Mouse (Mus musculus): ENCODE measurements around the gene Celf2. TPM values are rescaled to one million over a fixed set of nuclear protein-coding genes. Genes with fewer than 3 reads are reported as not detected.

Gene Celf2
- polyA plus RNA-seq, 1 experiment from 2014 or later = 63.2 TPM

GRCm38 (mm10) chr2:6903251-6903763, 606.1 kb downstream of the Celf2 start:
- no peak overlapping the region for H3K4me3 ChIP-seq
- no peak overlapping the region for H3K4me2 ChIP-seq
- H3K36me3 ChIP-seq = no peaks in the 10 kb centered on the region
- no peaks in the 10 kb centered on the region for H3K27me3 ChIP-seq
- H3K9me3 ChIP-seq (replicated peaks) = no peaks in the 10 kb centered on the region
- no peak for ATAC-seq (replicated peaks; ENCODE audit: insufficient number of reproducible peaks, insufficient read depth, low FRiP score, low read depth)
- 78% methylated on average over 4 of the region's 4 CpGs for WGBS
- no peak overlapping the region for H3K9ac ChIP-seq
- no peak overlapping the region for H3K27ac ChIP-seq
- H3K4me1 ChIP-seq (replicated peaks) = peaks cover 3% of the 10 kb centered on the region; the same call in 1 of the 2 replicates

DNA sequence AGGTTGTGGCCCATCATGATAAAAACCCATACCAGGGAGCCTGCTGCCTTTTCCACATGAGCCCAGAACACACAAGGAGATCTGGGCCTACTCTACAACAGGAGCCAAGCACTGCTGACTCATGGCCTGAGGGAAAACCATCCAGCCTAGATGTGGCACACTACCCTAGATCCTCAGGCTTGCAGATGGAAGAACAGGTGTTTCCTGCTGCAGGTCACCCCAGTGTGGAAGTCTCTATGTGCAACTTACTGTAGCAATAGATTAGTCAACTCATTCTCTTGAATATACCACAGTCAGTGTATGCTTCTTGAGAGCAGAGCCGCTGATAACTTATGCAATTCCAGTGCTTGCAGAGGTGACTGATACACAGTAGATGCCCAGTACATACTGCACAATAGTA, 612.5 kb downstream of the Celf2 start:
- 81% methylated on average over 1 of the region's 1 CpGs for WGBS
- Histone ChIP-seq H3K9me3 (replicated peaks) (no peaks in the 10 kb centered on the region), H3K4me1 (replicated peaks) (0 out of 2 replicates have a peak, but pooled peaks cover 3% of the 10 kb centered on the region), H3K27me3 (no peaks in the 10 kb centered on the region), H3K9ac (no peak overlapping the region), H3K4me3 (no peak overlapping the region), H3K4me2 (no peak overlapping the region), H3K36me3 (no peaks in the 10 kb centered on the region), H3K27ac (no peak overlapping the region)
- no peak for ATAC-seq (replicated peaks; ENCODE audit: insufficient number of reproducible peaks, insufficient read depth, low FRiP score, low read depth)

GRCm38 (mm10) chr2:6893597-6893996, 615.8 kb downstream of the Celf2 start:
- H3K4me3 ChIP-seq = no peak overlapping the region
- no peaks in the 10 kb centered on the region for H3K9me3 ChIP-seq (replicated peaks)
- ATAC-seq (replicated peaks; ENCODE audit: insufficient number of reproducible peaks, insufficient read depth, low FRiP score, low read depth) = no peak
- no peaks in the 10 kb centered on the region for H3K27me3 ChIP-seq
- 0 out of 2 replicates have a peak, but pooled peaks cover 1% of the 10 kb centered on the region for H3K4me1 ChIP-seq (replicated peaks)
- H3K36me3 ChIP-seq = no peaks in the 10 kb centered on the region
- no peak overlapping the region for H3K4me2 ChIP-seq
- WGBS = 52% methylated on average over 2 of the region's 2 CpGs
- H3K27ac ChIP-seq = no peak overlapping the region
- no peak overlapping the region for H3K9ac ChIP-seq

DNA sequence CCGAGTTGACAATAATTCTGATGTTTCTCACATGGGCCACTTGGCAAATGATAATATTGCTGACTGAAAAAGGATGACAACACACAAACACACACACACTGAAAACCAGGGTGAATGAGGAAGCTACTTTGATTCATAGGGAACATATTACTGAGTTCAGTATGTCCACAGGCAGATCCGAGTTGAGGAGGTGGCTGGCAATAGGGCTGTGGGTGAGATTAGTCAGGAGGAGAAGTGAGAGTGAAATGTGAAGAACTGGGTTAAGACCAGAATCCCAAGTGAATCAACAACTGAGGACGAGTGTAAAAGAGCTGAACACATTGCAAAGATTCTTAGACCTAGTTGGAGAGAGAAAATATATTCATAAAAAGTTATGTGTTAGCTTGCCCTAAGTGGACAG, 616.3 kb downstream of the Celf2 start:
- Histone ChIP-seq H3K27ac (no peak overlapping the region), H3K9me3 (replicated peaks) (no peaks in the 10 kb centered on the region), H3K4me2 (no peak overlapping the region), H3K9ac (no peak overlapping the region), H3K4me1 (replicated peaks) (no peaks in the 10 kb centered on the region), H3K36me3 (no peaks in the 10 kb centered on the region), H3K4me3 (no peak overlapping the region), H3K27me3 (no peaks in the 10 kb centered on the region)
- WGBS = 57% methylated on average over 3 of the region's 3 CpGs
- ATAC-seq (replicated peaks; ENCODE audit: insufficient number of reproducible peaks, insufficient read depth, low FRiP score, low read depth) = no peak

GRCm38 (mm10) chr2:6884796-6885711, 624.3 kb downstream of the Celf2 start:
- no peaks in the 10 kb centered on the region for H3K9me3 ChIP-seq (replicated peaks)
- no peak for ATAC-seq (replicated peaks; ENCODE audit: insufficient number of reproducible peaks, insufficient read depth, low FRiP score, low read depth)
- no peak overlapping the region for H3K4me3 ChIP-seq
- H3K36me3 ChIP-seq = no peaks in the 10 kb centered on the region
- no peaks in the 10 kb centered on the region for H3K27me3 ChIP-seq
- H3K27ac ChIP-seq = no peak overlapping the region
- H3K4me2 ChIP-seq = no peak overlapping the region
- WGBS = 72% methylated on average over 8 of the region's 8 CpGs
- 0 out of 2 replicates have a peak, but pooled peaks cover 3% of the 10 kb centered on the region for H3K4me1 ChIP-seq (replicated peaks)
- no peak overlapping the region for H3K9ac ChIP-seq

DNA sequence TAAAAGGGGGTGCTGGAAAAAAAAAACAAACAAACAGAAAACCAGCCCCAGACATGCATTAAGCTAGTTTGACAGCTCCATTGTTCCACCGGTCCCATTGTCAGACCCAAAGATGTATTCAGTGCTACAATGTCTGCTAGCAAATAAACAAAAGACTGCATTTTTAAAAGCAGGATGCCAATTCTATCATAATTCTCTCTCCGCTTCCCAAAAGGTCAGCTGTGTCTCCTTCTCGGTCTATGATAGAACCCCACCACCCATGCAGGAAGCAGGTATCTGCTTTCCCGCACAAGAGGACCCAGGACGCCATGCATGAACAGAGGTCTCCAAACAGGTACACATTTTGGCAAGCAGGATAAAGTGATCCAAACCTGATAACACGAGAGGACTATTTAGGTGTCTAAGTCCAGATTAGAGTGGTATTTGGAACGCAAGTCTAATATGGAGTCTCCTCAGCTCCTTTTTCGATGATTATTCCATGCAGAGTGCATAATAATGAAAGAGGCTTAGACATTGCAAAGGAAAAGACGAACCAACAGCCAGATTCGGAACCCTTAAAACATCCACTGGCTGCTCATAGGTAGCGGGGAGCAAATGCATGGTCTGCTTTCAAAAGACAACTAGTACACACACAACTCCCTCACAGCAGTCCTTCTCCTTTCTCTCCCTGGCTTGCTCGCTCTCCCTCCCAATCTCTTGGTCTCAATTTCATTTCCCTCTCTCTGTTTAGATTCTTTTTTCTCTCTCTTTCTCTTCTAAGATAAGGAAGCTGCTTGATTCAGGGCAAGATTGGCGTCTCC, 625.2 kb downstream of the Celf2 start:
- Histone ChIP-seq H3K4me2 (no peak overlapping the region), H3K36me3 (no peaks in the 10 kb centered on the region), H3K27me3 (no peaks in the 10 kb centered on the region), H3K9me3 (replicated peaks) (no peaks in the 10 kb centered on the region), H3K4me3 (no peak overlapping the region), H3K4me1 (replicated peaks) (0 out of 2 replicates have a peak, but pooled peaks cover 3% of the 10 kb centered on the region), H3K27ac (no peak overlapping the region), H3K9ac (no peak overlapping the region)
- WGBS = 76% methylated on average over 13 of the region's 13 CpGs
- ATAC-seq (replicated peaks; ENCODE audit: insufficient number of reproducible peaks, insufficient read depth, low FRiP score, low read depth) = no peak

DNA sequence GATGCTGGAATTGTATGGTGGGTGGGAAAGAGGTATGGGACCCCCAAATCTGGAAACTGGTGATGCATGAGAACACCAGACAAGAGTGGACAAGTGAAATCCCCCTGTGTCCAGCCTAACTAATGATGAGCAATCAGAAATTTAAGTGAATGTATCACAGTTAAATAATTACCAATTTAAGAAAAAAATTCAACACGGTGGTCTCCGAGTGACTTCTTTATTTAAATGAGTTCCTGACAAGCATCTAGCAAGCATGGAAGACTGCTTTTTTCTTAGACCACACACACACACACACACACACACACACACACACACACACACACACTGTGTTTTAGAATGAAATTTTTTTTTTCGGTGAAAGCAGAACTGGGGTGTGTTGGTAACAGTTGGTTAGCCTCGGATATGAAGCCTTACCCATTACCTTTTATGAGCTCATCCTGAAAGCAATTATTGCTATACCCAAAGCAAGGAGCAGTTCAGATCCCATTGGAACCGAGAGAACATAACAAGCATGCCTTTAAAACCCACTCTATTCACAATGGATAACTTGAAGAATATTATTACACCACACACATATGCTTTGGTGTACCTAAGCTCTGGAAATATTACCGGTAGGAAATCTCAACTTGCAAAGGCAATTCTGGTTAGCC, 627.0 kb downstream of the Celf2 start:
- Histone ChIP-seq H3K9me3 (replicated peaks) (no peaks in the 10 kb centered on the region), H3K27ac (no peak overlapping the region), H3K27me3 (no peaks in the 10 kb centered on the region), H3K36me3 (no peaks in the 10 kb centered on the region), H3K4me2 (no peak overlapping the region), H3K9ac (no peak overlapping the region), H3K4me3 (no peak overlapping the region), H3K4me1 (replicated peaks) (0 out of 2 replicates have a peak, but pooled peaks cover 3% of the 10 kb centered on the region)
- 85% methylated on average over 6 of the region's 6 CpGs for WGBS
- ATAC-seq (replicated peaks; ENCODE audit: insufficient number of reproducible peaks, insufficient read depth, low FRiP score, low read depth) = no peak

DNA sequence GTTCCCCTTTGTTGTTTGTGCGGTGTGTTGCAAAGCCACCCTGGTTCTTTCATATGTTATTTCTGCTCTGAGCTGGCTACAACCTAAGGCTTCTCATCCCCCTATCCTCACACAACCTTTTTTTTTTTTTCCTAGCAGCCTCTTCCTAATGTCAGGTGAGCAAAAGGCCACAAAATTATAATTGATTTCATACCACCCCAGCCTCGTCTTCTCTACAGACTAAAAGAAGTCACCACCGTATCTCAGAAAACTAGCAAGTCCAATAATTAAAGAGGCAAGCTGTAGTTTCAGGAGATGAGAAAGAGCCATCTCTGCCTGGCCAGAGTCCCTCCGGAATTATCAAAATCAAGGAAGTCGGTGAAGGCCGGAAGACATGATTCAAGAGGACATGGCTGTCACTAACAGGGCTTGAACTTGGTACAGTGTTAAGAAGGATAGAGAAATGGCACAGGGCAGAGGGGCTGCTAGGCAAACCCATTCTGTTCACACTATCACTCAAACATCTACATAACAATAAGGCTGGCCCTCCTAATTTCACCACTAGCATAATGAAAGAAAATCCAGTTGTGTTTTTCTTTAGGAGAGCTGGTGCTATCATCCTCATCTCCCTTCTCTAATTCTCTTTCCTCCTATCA, 628.3 kb downstream of the Celf2 start:
- H3K4me2 ChIP-seq = no peak overlapping the region
- 0 out of 2 replicates have a peak, but pooled peaks cover 3% of the 10 kb centered on the region for H3K4me1 ChIP-seq (replicated peaks)
- H3K4me3 ChIP-seq = no peak overlapping the region
- no peak overlapping the region for H3K9ac ChIP-seq
- no peaks in the 10 kb centered on the region for H3K9me3 ChIP-seq (replicated peaks)
- no peak for ATAC-seq (replicated peaks; ENCODE audit: insufficient number of reproducible peaks, insufficient read depth, low FRiP score, low read depth)
- no peaks in the 10 kb centered on the region for H3K36me3 ChIP-seq
- H3K27ac ChIP-seq = no peak overlapping the region
- WGBS = 77% methylated on average over 6 of the region's 6 CpGs
- H3K27me3 ChIP-seq = no peaks in the 10 kb centered on the region

- H3K4me2 ChIP-seq = no peak overlapping the region
- no peak overlapping the region for H3K4me3 ChIP-seq
- no peak overlapping the region for H3K9ac ChIP-seq
- H3K9me3 ChIP-seq (replicated peaks) = no peaks in the 10 kb centered on the region
- H3K27me3 ChIP-seq = no peaks in the 10 kb centered on the region
- no peaks in the 10 kb centered on the region for H3K36me3 ChIP-seq
- H3K27ac ChIP-seq = no peak overlapping the region
- 47% methylated on average over 5 of the region's 5 CpGs for WGBS
- H3K4me1 ChIP-seq (replicated peaks) = peaks cover 12% of the 10 kb centered on the region
- ATAC-seq (replicated peaks; ENCODE audit: insufficient number of reproducible peaks, insufficient read depth, low FRiP score, low read depth) = no peak
Observed at GRCm38 (mm10) chr2:6877094-6877493, 632.3 kb downstream of the Celf2 start.

- ATAC-seq (replicated peaks; ENCODE audit: insufficient number of reproducible peaks, insufficient read depth, low FRiP score, low read depth) = no peak
- no peak overlapping the region for H3K27ac ChIP-seq
Observed at GRCm38 (mm10) chr2:6876547-6876946, 632.8 kb downstream of the Celf2 start.

More at GRCm38 (mm10) chr2:6876547-6876946, 632.8 kb downstream of the Celf2 start:
- H3K4me1 ChIP-seq (replicated peaks) = peaks cover 12% of the 10 kb centered on the region
- no peak overlapping the region for H3K4me3 ChIP-seq
- no peak overlapping the region for H3K9ac ChIP-seq
- no peaks in the 10 kb centered on the region for H3K27me3 ChIP-seq
- no peak overlapping the region for H3K4me2 ChIP-seq
- H3K36me3 ChIP-seq = no peaks in the 10 kb centered on the region
- no peaks in the 10 kb centered on the region for H3K9me3 ChIP-seq (replicated peaks)
- WGBS = 58% methylated on average over 5 of the region's 5 CpGs
